Mouse (Mus musculus): Measurements from ENCODE around the gene Acin1.

Gene Acin1

DNA sequence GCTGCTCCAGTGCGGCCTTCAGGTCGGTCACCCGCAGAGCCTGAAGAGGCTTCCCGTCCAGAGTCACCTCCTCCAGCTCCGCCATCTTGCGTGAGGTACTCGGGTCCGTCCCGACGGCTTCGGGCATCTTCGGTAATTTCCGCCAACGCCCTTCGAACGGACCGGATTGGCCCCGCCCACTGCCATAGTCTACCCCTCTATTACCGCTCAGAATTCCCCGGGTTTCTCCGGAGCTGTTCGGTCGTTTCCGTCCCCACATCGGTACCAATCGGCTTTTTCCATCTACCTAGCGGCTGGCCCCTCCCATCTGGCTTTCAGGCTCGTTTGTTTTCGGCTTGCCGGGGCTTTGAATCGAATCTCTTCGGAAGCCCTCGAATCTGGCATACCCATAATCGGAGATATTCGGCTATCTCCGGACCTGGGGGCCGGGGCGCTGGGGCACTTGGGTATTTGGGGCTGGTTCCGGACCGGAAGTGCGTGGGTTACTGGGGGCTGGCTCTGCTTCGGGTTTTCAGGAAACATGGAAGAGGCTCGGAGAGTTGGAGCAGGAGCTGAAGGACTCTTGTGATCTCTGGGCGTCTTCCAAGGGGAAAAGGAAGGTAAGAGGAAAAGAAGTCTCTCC lies at the start of gene Acin1:
Gene Acin1, minus strand, starts transcription at position 410 of the 622 bp plus-strand sequence.
- peak; percentile 94 for DNase-seq (ENCODE audit: low read depth, low spot score)

- DNase-seq (ENCODE audit: low read depth, low spot score), result no peak
These were observed 48.5 kb upstream of the Acin1 start for GRCm38 (mm10) chr14:54735221-54735620.

DNA sequence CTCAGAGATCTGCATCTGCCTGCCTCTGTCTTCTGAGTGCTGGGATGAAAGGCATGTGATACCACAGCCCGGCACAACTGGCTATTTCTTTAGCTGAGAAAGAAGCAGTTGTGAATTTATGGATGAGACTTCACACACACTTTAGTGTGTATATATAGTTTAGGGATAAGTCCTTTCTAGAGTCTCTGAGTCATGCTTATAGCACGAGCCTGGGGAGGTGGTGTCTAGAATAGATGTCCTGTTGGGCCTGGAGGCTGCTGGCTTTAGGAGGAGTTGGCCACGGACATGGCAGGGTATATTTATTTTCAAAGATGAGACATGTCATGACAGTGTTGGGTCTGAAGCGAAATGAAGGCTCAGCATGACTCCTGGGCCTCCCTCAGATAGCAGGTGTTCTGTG lies 47.3 kb upstream of the Acin1 start:
- DNase-seq (ENCODE audit: low read depth, low spot score), result no peak

DNA sequence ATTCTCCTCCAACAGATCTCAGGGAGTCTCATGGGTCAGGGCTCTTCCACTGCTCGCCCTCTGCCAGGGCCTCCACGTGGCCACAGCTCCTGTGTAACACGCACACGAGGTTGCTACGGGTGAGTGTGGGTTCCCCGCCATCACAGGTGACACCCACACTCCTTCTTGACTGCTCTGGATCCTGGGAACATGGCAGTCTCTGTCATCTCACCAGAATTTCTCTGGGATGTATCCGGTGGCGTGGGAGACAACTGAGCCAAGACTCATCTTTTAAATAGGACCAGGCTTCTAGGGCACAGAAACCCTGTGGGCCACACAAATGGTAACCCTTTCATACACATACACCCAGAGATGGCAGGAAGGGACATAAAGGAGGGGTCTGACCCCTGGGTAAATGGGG lies 45.5 kb upstream of the Acin1 start:
- no peak for DNase-seq (ENCODE audit: low read depth, low spot score)

DNA sequence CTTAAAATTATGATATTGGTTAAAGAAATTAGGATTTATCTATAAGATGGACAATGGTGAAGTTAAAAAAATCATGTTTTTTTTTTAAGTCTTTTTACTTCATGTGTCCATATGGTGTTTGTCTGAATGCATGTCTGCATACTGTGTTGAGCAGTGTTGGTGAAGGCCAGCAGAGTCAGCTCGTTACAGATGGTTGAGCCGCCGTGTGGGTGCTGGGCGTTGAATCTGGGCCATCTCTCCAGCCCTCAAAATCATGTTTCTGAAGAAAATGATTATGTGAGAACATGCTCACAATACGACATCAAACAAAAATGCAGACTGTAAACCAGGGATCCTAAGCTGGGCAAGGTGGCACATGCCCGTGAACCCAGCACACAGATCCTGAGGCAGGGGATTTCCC lies 43.6 kb upstream of the Acin1 start:
- DNase-seq (ENCODE audit: low read depth, low spot score), result no peak

- no peak for DNase-seq (ENCODE audit: low read depth, low spot score)
These were observed 42.3 kb upstream of the Acin1 start for GRCm38 (mm10) chr14:54728823-54729653.

DNA sequence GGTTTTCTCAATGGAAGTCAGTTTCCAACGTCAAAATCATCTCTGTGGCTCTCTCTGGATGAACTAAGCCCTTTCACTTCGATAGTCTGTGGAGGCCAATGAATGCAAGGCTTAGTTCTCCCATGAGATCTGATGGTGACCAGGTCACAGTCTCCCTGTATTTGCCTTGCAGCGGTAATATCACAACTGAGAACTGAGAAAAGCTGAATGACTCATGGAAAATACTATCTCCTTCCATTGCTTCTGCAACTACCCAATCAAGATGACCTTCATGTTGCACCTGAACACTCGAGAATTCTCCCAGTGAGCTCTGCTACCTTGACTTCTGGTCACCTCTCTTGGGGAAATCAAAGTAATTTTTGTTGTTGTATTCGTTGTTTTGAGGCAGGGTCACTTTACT lies 40.8 kb upstream of the Acin1 start:
- no peak for DNase-seq (ENCODE audit: low read depth, low spot score)

- no peak for DNase-seq (ENCODE audit: low read depth, low spot score)
These were observed 37.3 kb upstream of the Acin1 start for GRCm38 (mm10) chr14:54724049-54724448.

DNA sequence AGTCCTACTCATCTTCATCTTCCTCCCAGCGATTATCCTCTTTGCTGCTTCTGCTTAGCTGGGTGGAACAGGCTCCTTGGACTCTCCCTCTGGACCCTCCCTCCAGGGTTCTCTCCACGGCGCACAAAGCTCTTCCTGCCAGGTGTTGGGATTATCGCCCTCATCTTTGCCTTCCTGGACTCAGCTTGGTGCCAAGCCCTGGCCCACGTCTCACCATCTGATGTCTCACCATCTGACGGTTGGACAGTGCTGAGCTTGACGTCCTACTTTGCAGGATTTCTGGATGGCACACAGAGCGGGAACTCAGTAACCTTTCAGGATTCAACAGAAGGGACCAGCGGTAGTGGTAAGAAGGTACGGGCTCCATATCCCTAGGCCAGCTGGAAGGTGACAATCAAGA lies 35.0 kb upstream of the Acin1 start:
- DNase-seq (ENCODE audit: low read depth, low spot score), result no peak

DNA sequence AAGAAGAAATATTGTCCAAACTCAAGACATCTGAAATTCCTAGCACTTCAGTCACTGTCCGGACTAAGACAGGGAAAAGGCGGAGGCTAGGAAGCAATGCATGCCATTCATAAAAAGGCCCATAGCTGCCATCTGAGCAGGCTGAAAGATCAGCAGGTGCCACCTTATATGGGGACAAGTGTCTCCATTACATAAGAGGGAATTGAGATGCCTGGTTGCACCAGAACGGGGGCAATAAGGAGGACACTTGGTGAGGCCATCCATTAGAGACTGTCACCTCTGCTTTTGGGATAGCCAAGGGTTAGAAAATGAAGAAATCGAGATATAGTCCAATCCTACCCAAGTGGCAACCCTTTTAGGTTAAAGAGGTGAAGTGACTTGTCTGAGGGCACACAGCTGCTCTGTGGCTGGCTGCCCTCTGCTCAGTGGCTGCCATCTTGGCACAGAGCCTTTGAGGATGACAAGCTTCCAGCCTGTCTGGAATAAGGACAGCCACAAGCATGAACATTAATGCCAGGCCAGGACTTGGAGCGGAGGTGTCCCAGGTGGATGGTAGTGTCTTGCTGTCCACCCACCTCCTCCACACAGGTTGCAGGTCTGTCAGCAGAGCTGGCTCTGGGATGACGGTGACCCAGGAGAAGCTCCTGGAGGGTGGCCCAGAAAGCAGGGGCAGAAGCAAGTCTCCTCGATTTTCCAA lies 34.1 kb upstream of the Acin1 start:
- DNase-seq (ENCODE audit: low read depth, low spot score), result no peak

DNA sequence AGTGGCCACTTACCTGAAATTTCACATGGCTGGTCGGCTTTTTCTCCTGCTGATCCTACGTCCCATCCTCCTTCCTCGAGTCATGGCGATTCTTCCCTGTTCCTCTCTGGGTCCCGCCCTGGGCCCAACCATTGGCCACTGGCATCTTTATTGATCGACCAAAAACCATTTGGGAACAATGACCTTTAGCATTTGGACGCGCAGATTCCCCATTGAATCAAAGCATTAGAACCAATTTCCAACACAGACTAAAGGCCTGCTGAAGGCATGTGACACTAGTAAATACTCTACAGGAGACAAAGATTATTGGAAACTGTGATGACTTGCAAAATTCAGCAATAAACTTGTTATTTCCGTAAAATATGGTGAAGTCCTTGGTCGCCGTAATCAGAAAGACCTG lies 33.3 kb upstream of the Acin1 start:
- no peak for DNase-seq (ENCODE audit: low read depth, low spot score)

DNA sequence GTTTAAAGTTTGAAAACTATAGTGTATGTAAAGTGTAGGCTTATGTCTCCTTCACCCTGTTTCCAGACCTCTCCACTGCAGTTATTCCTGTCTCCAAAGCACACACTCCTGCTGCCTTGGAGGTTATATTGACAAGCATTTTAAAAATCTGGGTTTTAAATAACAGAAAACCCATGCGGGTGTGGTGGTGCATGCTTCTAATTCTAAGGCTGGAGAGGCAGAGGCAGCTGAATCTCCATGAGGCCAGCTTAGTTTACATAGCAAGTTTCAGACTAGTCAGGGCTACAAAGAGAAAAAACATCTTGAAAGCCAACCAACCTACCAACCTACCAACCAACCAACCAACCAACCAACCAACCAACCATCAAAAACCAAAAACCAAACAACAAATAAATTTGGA lies 28.7 kb upstream of the Acin1 start:
- no peak for DNase-seq (ENCODE audit: low read depth, low spot score)

DNA sequence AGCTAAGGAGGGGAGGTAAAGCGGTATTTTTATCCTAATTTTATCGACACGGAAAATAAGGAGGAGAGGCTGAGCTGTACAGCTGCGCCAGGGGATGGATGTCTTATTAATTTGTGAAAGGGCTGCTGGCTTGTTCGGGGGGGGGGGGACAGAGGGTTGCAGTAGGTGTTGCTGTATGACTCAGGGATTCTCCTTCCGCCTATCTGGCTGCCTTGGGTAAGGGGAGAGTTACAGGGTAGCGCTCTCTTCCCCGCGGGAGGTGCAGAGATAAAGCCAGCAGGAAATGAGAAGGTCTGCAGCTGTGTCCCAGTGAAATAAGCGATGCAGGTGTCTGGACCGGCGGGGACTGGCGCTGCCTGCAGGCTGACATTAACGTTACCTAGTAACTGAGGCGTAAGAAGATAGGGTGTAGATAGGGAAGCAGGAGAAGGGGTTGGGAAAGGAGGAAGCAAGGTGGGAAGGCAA lies 27.9 kb upstream of the Acin1 start:
- no peak for DNase-seq (ENCODE audit: low read depth, low spot score)

GRCm38 (mm10) chr14:54714121-54714520 lies 27.4 kb upstream of the Acin1 start:
- DNase-seq (ENCODE audit: low read depth, low spot score), result peak; percentile 86

DNA sequence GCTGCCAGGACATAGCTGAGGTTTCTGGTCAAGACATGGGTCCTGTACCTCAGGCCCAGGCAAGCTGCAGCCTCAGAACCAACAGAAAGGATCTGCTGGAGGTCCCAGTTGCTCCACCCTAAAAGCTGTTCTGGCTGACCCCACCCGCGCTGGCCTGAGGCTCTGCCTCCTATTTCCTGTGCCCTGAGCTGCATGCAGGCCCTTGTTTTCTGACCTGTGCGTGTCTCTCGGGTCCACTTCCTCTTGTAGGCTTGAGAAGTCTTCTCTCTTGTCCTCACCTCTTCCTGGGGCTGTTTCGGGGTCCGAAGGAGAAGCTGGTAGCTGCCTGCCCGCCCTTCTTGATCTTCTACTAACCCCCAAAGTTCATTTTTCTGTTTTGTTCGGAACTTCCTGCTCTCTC lies 26.1 kb upstream of the Acin1 start:
- DNase-seq (ENCODE audit: low read depth, low spot score), result no peak

DNA sequence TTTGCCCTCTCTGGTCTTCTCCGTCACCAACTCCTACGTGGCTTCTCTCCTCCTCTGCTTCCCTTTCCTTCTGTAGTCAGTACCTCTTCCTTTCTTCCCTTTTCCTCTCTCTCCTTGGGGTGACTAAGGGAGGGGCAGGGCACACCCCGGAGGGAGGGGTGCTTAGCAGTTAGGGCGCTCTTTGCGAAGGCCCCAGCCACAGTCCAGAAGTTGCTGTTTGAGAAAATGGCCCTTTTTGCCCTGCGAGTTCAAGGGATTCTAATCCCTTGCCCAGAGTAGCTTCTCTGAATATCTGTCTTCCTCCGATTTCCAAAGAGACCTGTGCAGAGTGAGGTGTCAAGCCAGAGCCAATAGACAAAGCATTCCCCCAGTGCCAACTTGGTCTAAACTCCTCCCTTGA lies 25.3 kb upstream of the Acin1 start, which contains the start of gene Cebpe:
Gene Cebpe, minus strand, starts transcription at position 101 of the 400 bp plus-strand sequence.
- no peak for DNase-seq (ENCODE audit: low read depth, low spot score)

DNA sequence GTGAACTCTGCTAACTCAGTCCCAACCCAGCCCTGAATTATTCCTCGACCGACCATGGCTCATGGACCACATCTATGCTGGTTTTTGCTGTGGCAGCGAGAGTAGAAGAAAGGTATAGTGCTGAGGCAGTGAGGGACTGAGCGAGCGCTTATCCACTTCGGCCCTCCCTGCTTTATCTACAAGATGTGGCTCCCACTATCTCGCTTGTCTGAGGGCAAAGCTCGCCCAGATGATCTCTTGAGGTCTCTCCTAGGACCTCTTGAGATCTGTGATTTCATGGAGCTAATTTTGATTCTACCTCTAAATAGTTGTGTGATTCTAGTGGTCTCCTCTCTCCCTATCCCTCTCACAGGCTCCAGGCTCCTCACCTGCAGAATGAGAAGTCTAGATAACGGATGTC lies 22.3 kb upstream of the Acin1 start:
- no peak for DNase-seq (ENCODE audit: low read depth, low spot score)

- no peak for DNase-seq (ENCODE audit: low read depth, low spot score)
These were observed 20.0 kb upstream of the Acin1 start for GRCm38 (mm10) chr14:54706589-54707320.

DNA sequence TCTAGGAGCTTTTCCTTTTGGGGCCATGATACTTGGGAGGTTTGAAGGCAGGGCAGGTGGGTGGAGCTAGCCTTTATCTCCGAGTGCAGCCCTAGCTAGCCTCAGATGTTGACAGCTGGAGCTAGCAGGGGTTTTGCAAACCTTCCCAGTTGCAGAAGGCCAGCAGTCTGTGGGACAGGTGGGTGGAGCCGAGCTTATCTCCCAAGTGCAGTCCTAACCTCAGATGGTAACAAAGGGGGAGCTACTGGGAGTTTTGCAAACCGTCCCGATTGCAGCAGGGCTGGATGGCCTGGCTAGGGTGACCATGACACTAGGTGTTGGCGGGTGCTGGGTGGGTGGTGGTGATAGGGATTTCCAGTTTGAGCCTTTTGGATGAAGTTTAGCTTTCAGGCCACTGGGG lies 19.1 kb upstream of the Acin1 start:
- DNase-seq (ENCODE audit: low read depth, low spot score), result no peak

- DNase-seq (ENCODE audit: low read depth, low spot score), result no peak
These were observed 16.5 kb upstream of the Acin1 start for GRCm38 (mm10) chr14:54703207-54703606.

DNA sequence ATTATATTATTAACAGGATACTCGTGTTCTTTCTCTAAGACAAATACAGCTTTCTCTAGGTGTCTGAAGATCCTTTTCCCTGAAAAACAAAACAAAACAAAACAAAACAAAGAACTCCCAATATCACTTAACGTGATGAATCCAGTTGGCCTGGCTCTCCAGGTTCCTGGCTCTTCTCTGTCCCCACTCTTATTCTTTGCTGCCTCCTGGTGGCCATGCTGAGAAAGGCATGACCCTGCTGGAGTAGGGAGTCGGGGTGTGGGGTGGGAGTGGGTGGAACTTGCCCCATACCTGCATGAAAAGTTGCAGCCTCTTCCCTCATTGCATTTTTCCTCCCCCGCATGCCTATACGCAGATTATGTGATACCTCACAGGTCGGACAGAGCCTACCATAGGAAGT lies 14.6 kb upstream of the Acin1 start:
- DNase-seq (ENCODE audit: low read depth, low spot score), result peak; percentile 73

- DNase-seq (ENCODE audit: low read depth, low spot score), result no peak
These were observed 12.9 kb upstream of the Acin1 start for GRCm38 (mm10) chr14:54699586-54699985.
